Mouse (Mus musculus) heart, embryonic 11.5 days (tissue): Measurements from ENCODE around the gene Prkag2. TPM values are rescaled to one million over a fixed set of nuclear protein-coding genes. Genes with fewer than 3 reads are reported as not detected.

ENCODE experiments used
- polyA plus RNA-seq: library from polyadenylated mRNA; unstranded; fragments of >200 nt; fragmentation: Nextera tagmentation; extraction: Ambion mirVana; gene quantifications from 2 replicates; pipeline ENCODE4 v1.2.1, GENCODE M21; 2014

Gene Prkag2
- polyA plus RNA-seq, 1 experiment from 2014 or later, result 84.6 TPM

Other genes starting within 250 kb of the Prkag2 start
- gene Galntl5, start 80.8 kb upstream of the Prkag2 start, polyA plus RNA-seq, result not detected in 2 replicates
- gene Galnt11, start 121.3 kb upstream of the Prkag2 start, polyA plus RNA-seq, result 37.7 and 39.3 TPM in 2 replicates
- gene E130116L18Rik, start 122.5 kb upstream of the Prkag2 start, polyA plus RNA-seq, result not detected in 2 replicates